Mouse (Mus musculus): ENCODE results near the gene Arfgef3.

Gene Arfgef3

GRCm38 (mm10) chr10:18743286-18744142 lies at the start of gene Arfgef3:
Gene Arfgef3, minus strand, starts transcription at chr10:18743949.
- peak; percentile 51 to 55 for DNase-seq

DNA sequence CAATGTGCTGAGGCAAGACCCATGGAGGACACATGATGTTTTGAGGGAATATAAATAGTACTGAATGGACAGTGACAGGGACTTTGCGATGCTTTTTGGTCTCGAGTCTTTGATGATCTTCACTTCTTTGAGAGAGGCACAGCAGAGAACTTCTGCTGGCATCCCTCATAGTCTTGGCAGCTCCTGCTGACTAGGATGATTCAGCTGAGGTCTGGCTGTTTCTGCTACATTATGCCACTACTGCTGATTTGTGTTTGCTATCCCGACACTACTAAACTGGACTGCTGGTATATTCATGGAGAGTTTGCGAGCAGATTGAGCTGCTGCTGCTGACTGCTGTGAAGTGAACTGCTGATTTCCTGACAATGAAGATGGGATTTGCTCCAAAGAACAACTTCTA lies 46.3 kb upstream of the Arfgef3 start:
- DNase-seq = no peak

- no peak for DNase-seq
These were observed 44.9 kb upstream of the Arfgef3 start for GRCm38 (mm10) chr10:18788601-18789000.

GRCm38 (mm10) chr10:18786693-18787092 lies 42.9 kb upstream of the Arfgef3 start, which contains the start of gene Gm4922:
Gene Gm4922, minus strand, starts transcription at chr10:18786793.
- no peak for DNase-seq

DNA sequence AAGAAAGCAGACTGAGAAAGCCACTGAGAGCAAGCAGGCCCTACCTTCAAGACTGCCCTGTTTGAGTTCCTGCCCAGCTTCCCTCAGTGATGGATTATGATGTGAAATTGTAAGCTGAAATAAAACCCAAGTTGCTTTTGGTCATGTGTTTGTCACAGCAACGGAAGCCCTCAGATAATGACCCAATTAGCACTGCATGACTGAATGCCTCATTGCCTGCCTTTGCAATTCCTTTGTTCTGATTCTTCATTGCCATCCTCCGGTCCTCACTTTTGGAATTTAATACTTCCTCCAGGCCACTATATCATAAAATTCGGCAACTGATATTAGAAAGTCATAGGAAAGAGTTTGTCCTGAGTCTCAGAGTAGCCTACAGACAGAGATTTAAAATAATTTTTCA lies 33.8 kb upstream of the Arfgef3 start:
- DNase-seq = no peak

DNA sequence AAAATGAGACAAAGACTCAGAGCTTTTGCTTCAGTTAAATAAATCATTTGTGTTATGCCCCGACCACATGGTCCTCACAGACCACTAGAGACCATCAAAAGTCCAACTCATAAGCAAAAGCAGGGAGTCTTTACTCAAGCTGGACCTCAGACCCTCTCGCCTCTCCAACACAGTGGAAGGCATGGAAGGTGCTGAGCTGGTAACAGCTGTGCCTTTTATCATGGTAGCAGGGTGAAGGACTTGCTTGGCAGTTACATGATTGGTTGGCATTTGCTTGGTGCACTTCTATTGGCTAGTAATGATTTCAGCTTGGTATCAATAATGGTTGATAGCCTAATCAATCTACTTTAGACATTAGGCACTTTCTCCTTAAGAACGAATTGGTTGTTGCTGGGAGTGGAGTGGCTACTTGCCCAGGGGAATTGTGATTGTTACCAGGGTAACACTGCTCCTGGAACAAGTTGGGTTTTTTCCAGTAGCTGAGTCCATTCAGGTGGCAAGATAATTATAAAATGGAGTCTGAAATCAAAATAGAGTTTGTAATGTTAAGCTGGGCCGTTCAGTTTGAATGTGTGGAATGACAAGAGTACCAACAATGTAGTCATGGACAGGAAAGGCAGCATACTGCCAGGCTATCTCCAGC lies 28.9 kb upstream of the Arfgef3 start:
- DNase-seq = no peak

GRCm38 (mm10) chr10:18769909-18770308 lies 26.2 kb upstream of the Arfgef3 start:
- DNase-seq = no peak

GRCm38 (mm10) chr10:18760241-18760640 lies 16.5 kb upstream of the Arfgef3 start:
- peak; percentile 63 to 72 for DNase-seq

- no peak for DNase-seq
These were observed 6.3 kb upstream of the Arfgef3 start for GRCm38 (mm10) chr10:18750057-18750456.

DNA sequence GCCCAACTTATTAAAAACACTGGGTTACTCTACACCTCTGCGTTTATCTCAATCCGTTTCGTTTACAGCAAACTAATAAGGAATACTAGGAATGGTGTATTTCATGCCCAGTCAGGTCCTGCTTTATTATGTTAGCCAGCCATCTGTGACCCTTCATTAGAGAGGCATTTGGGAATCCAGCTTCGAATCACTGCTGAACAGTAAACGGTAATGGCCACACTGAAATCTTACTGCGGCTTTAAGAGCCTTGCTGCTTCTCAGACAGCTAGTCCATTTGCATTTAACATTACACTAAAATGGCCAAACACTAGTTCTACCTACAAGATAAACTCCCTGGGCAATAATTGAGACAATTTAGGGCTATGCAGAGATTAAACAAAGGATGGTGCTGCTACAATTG lies 1.7 kb downstream of the Arfgef3 start:
- no peak for DNase-seq

GRCm38 (mm10) chr10:18741024-18741423 lies 2.7 kb downstream of the Arfgef3 start:
- DNase-seq = no peak

DNA sequence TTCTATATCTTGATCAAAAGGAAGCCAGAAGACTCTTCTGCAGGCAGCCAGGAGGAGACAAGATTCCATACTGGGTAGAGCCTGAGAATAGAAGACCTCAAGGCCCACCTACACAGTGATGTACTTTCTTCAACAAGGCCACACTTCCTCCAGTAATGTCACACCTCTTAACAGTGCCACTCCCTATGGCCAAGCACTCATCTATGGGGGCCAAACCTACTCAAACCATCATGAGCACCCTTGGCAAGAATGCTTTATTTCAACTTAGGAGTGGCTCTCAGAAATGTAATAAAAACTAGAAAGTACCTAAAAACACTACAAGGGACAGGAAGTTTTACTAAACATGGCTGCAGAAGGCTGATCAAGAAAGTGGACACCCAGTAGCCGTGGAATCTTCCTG lies 15.2 kb downstream of the Arfgef3 start:
- no peak for DNase-seq

- no peak for DNase-seq
These were observed 32.3 kb downstream of the Arfgef3 start for GRCm38 (mm10) chr10:18711436-18711835.

- DNase-seq = no peak
These were observed 32.8 kb downstream of the Arfgef3 start for GRCm38 (mm10) chr10:18710949-18711348.

DNA sequence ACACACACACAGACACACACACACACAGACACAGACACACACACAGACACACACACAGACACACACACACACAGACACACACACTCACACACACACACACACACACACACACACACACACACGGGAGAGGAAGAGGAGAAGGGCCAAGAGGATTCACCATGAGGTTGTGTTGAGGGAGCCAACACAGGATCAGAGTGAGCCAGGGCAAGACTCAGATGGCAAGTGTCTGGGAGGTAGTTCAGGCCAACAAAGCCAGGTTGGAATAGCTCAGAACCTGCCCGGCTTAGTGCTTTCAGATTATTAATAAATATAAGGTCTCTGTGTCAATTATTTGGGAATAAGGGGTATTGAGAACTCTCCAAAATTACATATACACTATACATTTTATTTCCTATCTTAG lies 33.9 kb downstream of the Arfgef3 start:
- DNase-seq = no peak

DNA sequence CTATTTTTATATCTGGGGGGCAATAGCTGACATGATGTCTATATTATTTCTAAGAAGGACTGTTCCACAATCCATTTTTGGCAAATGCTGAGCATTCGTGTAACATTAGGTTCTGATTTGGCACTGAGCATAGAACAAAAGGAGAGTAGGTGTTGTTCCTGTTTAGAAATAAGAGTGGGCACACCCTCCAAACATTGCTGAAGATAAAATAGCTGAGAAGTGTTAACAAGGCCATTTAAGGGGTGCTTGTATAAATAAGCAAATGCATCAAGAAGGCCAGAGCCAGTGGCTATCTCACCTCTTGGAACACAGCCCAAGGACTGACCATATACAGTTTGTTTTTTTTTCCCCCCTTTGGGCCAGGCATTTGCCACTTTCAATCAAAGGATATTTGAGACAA lies 35.1 kb downstream of the Arfgef3 start:
- no peak for DNase-seq

GRCm38 (mm10) chr10:18704393-18705120 lies 39.2 kb downstream of the Arfgef3 start:
- DNase-seq = no peak

- no peak for DNase-seq
These were observed 42.2 kb downstream of the Arfgef3 start for GRCm38 (mm10) chr10:18701517-18701916.

DNA sequence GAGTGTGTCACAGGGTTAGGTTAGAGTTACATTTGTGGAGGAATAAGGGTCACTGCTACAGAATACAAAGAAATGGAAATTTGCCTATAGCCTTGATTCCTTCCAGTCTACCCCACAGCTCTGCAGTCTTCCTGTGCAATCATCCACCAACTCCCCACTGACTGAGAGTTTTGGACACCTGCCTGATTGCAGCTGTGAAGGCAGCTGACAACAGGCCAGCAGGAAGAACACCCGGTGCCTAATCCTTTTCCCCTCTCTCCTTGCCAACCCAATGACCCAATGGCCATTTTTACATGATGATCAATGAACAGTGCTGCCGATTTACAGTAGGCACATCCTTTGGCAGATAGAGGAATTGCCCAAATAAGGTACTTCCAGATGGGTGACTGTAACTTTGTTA lies 43.6 kb downstream of the Arfgef3 start:
- no peak for DNase-seq

GRCm38 (mm10) chr10:18699151-18699550 lies 44.6 kb downstream of the Arfgef3 start:
- DNase-seq = no peak

GRCm38 (mm10) chr10:18696461-18696860 lies 47.3 kb downstream of the Arfgef3 start:
- no peak for DNase-seq

DNA sequence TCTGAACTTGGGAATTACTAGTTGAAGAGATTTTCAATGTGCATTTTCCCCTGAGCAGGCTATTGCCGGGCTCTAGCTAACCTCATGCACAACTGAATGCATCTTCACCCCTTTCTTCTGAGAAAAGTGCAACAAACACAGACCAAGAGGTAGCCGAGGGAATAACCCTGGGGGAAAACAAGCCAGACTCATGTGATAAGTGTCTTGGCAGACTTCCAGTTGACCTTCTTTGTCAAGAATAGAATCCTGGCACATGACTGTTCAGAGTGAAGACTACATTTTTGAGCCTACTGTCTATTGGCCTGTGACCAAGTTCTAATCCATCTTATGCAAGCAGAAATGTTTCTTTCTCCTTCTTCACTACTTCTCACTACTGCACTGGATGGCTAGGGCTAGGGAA lies 55.5 kb downstream of the Arfgef3 start:
- no peak for DNase-seq

GRCm38 (mm10) chr10:18681385-18681954 lies 62.3 kb downstream of the Arfgef3 start:
- DNase-seq = no peak
